Mouse (Mus musculus): Measurements from ENCODE around the gene Commd7.

GRCm38 (mm10) chr2:153665401-153665800, 32.8 kb upstream of the Commd7 start:
- TF ChIP-seq TAL1 (IDR thresholded peaks at IDR 0.05; ENCODE audit: low read length): no peak
- TF ChIP-seq GATA1 (IDR thresholded peaks at IDR 0.05; ENCODE audit: low read length): no peak
